Comparison of ENCODE assay signal across 17 mouse cellular contexts in genomic region chr9:91456843-91457242, GRCm38 (mm10).
DNase-seq lines count a peak whose midpoint lies in the region; ATAC-seq and TF ChIP-seq lines count a peak whose summit lies in the region.
"Had no signal": no experiment of that assay in that cellular context is flagged by ENCODE, and none has a peak within 500 bp of the region (broad histone marks: within the 10 kb centered on the region; RNA-seq: fewer than 3 reads in every experiment).

No protein-coding gene starts in this region.

- no peak for TF ChIP-seq POLR2A in brain, embryonic 14.5 days (IDR thresholded peaks at IDR 0.05; ENCODE audit: borderline replicate concordance, extremely low read depth, insufficient read depth, insufficient read length, poor library complexity, severe bottlenecking)

- 81% methylated on average over 5 of the region's 5 CpGs for WGBS in hindbrain, embryonic 11.5 days
- WGBS in hindbrain, embryonic 16.5 days = 64% methylated on average over 5 of the region's 5 CpGs
- WGBS in forebrain, postnatal 0 days = 46% methylated on average over 5 of the region's 5 CpGs

- H3K27me3 ChIP-seq in hindbrain, embryonic 11.5 days (ENCODE audit: control insufficient read depth, insufficient read depth, low read length) = no peaks in the 10 kb centered on the region
- no peaks in the 10 kb centered on the region for H3K27me3 ChIP-seq in hindbrain, embryonic 16.5 days (replicated peaks; ENCODE audit: control insufficient read depth, insufficient read depth, low read length)
- H3K27me3 ChIP-seq in forebrain, postnatal 0 days (ENCODE audit: insufficient read depth, low read length) = no peaks in the 10 kb centered on the region
- H3K27me3 ChIP-seq: embryonic facial prominence, embryonic 15.5 days; heart, embryonic 12.5 days; intestine, embryonic 15.5 days had no signal

- H3K27ac ChIP-seq in hindbrain, embryonic 11.5 days (ENCODE audit: low read depth, low read length) = no peak overlapping the region
- H3K27ac ChIP-seq in hindbrain, embryonic 16.5 days (ENCODE audit: low read depth, low read length) = no peak overlapping the region
- no peak overlapping the region for H3K27ac ChIP-seq in forebrain, postnatal 0 days (ENCODE audit: low read depth, low read length)
- H3K27ac ChIP-seq: embryonic facial prominence, embryonic 15.5 days; gastrocnemius, adult 2 months; hindbrain, embryonic 10.5 days; intestine, embryonic 15.5 days had no signal

- no peak overlapping the region for H3K9ac ChIP-seq in hindbrain, embryonic 11.5 days (ENCODE audit: low read depth, low read length)
- no peak overlapping the region for H3K9ac ChIP-seq in hindbrain, embryonic 16.5 days (ENCODE audit: low read depth, low read length)
- H3K9ac ChIP-seq in forebrain, postnatal 0 days = no peak overlapping the region
- H3K9ac ChIP-seq: embryonic facial prominence, embryonic 15.5 days; heart, embryonic 12.5 days; intestine, embryonic 15.5 days had no signal

- ATAC-seq in hindbrain, embryonic 11.5 days (ENCODE audit: low FRiP score) = 0 out of 2 replicates have a peak, but pooled peaks have one; percentile 22
- no peak for ATAC-seq in hindbrain, embryonic 16.5 days
- ATAC-seq in forebrain, postnatal 0 days = peak; percentile 65; the same call in 1 of the 2 replicates
- ATAC-seq: intestine, embryonic 15.5 days had no signal

- DNase-seq in hindbrain, embryonic 11.5 days (ENCODE audit: low spot score) = no peak
- DNase-seq in R1 (ENCODE audit: low read depth, low spot score) = peak; percentile 9
- peak; percentile 71 for DNase-seq in brain, embryonic 14.5 days (ENCODE audit: low read depth)
- no peak for DNase-seq in forebrain, postnatal 0 days
- no peak for DNase-seq in adrenal gland, adult 8-10 months
- DNase-seq: adrenal gland, postnatal 25 days; cerebellum, adult 2 months; embryo, embryonic 11 days; gastrocnemius, adult 2 months; gastrocnemius, postnatal 25 days; kidney, adult 18-20 months had no signal

- no peaks in the 10 kb centered on the region for H3K36me3 ChIP-seq in hindbrain, embryonic 11.5 days (ENCODE audit: control insufficient read depth, insufficient read depth, low read length)
- H3K36me3 ChIP-seq in hindbrain, embryonic 16.5 days (ENCODE audit: control insufficient read depth, insufficient read depth, low read length) = no peaks in the 10 kb centered on the region
- no peaks in the 10 kb centered on the region for H3K36me3 ChIP-seq in forebrain, postnatal 0 days (ENCODE audit: insufficient read depth)
- H3K36me3 ChIP-seq: embryonic facial prominence, embryonic 15.5 days; heart, embryonic 12.5 days; hindbrain, embryonic 10.5 days; intestine, embryonic 15.5 days had no signal

- no peak overlapping the region for H3K4me3 ChIP-seq in hindbrain, embryonic 11.5 days (ENCODE audit: low read depth, low read length)
- H3K4me3 ChIP-seq in hindbrain, embryonic 16.5 days (ENCODE audit: low read length) = no peak overlapping the region
- no peak overlapping the region for H3K4me3 ChIP-seq in forebrain, postnatal 0 days (ENCODE audit: low read depth, low read length)
- H3K4me3 ChIP-seq: embryonic facial prominence, embryonic 15.5 days; erythroblast, embryonic 14.5 days; gastrocnemius, adult 2 months; heart, embryonic 12.5 days; hindbrain, embryonic 10.5 days; intestine, embryonic 15.5 days had no signal

- no peak overlapping the region for H3K4me2 ChIP-seq in hindbrain, embryonic 11.5 days (replicated peaks; ENCODE audit: low read depth, low read length)
- no peak overlapping the region for H3K4me2 ChIP-seq in hindbrain, embryonic 16.5 days (ENCODE audit: low read length)
- H3K4me2 ChIP-seq in forebrain, postnatal 0 days (ENCODE audit: low read depth) = no peak overlapping the region
- H3K4me2 ChIP-seq: embryonic facial prominence, embryonic 15.5 days; heart, embryonic 12.5 days; intestine, embryonic 15.5 days had no signal

- H3K9me3 ChIP-seq in hindbrain, embryonic 11.5 days (ENCODE audit: control insufficient read depth, low read length) = no peaks in the 10 kb centered on the region
- H3K9me3 ChIP-seq in hindbrain, embryonic 16.5 days (ENCODE audit: control insufficient read depth, low read length) = no peaks in the 10 kb centered on the region
- H3K9me3 ChIP-seq in forebrain, postnatal 0 days (ENCODE audit: low read length) = no peaks in the 10 kb centered on the region
- H3K9me3 ChIP-seq: embryonic facial prominence, embryonic 15.5 days; heart, embryonic 12.5 days; hindbrain, embryonic 10.5 days; intestine, embryonic 15.5 days had no signal

- TF ChIP-seq CTCF in brain, embryonic 14.5 days (IDR thresholded peaks at IDR 0.05; ENCODE audit: borderline replicate concordance, extremely low read depth, insufficient read depth, insufficient read length) = no peak
- TF ChIP-seq CTCF in forebrain, postnatal 0 days (IDR thresholded peaks at IDR 0.05; ENCODE audit: low read depth) = no peak

- no peaks in the 10 kb centered on the region for H3K4me1 ChIP-seq in hindbrain, embryonic 11.5 days (replicated peaks; ENCODE audit: control insufficient read depth, insufficient read depth, low read length)
- H3K4me1 ChIP-seq in hindbrain, embryonic 16.5 days (ENCODE audit: control insufficient read depth, insufficient read depth, low read depth, low read length) = no peaks in the 10 kb centered on the region; the same call in 1 of the 2 replicates
- no peaks in the 10 kb centered on the region for H3K4me1 ChIP-seq in forebrain, postnatal 0 days (ENCODE audit: insufficient read depth)
- H3K4me1 ChIP-seq: embryonic facial prominence, embryonic 15.5 days; heart, embryonic 12.5 days; hindbrain, embryonic 10.5 days; intestine, embryonic 15.5 days had no signal

Comparison
In these comparisons a context has a peak if more than half of its experiments do, and no peak if none do; other contexts are left out.
1. DNase-seq: peak in R1 (single experiment) and brain, embryonic 14.5 days (single experiment); none in hindbrain, embryonic 11.5 days (single experiment), forebrain, postnatal 0 days (single experiment) and adrenal gland, adult 8-10 months (single experiment).